Mouse (Mus musculus): Measurements from ENCODE around the gene Dus2.
"Not testable (repeated sequence)": the region's sequence is repeated elsewhere in the genome, so short reads cannot be mapped to it uniquely, and the experiment has no call there.

Dus2 gene

DNA sequence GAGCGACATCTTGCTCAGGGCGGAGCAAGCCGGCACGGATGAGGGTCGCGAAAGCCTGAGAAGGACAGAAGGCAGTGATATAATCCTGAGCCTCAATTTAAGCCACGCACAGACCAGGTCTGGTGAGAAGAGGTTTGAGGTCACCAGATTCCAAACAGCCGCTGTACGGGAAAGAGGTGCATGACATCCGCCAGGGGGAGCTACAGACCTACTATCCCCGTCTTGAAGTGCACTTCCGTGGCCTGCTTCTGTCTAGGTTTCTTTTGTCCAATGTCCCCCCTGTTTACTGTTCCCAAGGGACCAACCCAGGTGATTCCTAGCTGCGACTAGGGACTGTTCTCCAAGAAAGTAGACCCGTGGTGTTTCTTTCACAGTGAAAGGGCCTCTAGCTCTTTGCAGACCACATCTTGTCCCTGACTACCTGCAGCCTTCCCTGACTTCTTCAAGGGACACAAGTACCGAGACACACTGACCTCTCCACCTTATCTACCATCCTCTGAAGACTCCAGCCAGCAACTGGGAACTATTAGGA, at the start of gene Dus2:
Gene Dus2, plus strand, starts transcription at position 482 of the 532 bp plus-strand sequence.
- DNase-seq (ENCODE audit: low spot score in 2 of 2): peak; percentile 40 to 53

DNA sequence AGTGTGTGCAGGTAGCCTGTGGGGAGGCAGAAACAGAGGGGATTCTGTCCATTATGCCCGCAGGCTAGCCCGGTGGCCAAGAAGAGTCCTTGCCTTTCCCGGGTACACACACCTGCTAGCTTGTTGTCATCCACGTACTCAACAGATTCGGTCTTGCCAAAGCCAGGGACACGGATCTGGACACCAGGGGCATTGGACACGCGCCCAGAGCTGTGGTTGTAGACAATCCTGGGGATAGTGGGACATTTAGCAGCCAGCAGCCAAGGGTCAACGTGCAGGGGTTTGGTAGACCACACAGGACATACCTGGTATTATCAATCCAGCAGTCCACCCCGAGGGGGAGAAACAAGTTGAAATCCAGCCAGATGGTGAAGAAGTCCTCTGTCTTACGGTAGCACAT, 49.1 kb upstream of the Dus2 start:
- DNase-seq (ENCODE audit: low spot score in 2 of 2): no peak

DNA sequence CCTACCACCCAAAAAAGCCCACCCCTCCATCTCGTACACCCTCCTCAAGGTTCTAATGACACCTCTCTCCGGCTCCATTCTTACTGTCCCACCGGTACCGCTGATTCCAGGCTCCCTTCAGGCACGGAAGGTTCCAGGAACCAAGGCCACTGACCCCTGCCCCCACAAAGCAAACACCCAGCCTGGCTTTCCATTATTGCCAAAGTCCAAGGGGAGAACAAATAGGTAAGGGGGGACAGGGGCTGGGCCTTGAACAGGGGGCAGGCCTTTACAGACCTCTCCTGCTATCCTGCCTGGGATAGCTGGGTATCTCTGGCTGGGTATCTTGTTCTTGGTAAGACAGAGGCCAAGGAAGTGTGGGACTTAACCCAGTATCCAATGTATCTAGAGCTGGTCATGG, 48.6 kb upstream of the Dus2 start:
- no peak for DNase-seq (ENCODE audit: low spot score in 2 of 2)

DNA sequence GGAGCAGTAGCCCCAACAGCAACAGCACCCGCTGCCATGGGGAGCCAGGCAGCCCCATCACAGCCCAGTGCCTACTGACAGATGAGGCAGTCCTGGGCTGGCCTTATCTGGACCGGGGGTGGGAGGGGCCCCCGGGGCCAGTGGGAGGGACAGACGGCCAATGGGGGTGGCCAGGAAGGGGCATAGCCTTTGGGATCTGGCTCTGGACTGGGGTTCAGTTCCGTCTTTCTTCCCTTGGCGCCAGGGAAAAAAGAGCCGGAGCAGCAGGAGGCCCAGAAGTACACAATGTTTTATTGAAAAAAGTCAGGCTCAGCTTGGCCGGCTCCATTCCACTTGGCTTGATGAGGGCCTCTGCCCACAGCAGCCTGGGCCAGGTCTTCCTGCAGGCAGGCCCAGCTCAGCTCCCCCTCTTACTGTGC, 47.8 kb upstream of the Dus2 start, which contains the start of gene Lcat:
Gene Lcat, minus strand, starts transcription at position 62 of the 419 bp plus-strand sequence.
- no peak for DNase-seq (ENCODE audit: low spot score in 2 of 2)

DNA sequence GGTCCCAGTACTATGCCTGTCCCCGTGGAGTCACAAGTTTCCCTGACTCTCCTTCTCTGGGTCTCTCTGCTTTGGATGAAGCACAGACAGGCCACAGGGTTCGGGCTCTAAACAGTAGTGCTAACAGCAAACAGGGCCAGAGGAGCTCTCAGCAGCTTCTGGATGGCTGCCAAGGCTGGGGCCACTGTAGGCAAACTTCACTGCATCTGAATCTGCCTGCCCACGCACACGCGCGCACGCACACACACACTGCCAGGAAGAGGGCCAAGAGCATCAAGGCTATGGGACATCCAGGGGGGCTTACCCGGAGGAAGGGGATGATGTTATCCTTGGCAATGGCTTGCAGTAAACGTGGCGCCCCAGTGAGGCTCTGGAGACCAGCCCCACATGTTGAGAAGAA, 41.8 kb upstream of the Dus2 start:
- peak in 1 of 2 experiments; percentile 36 for DNase-seq (ENCODE audit: low spot score in 2 of 2)

DNA sequence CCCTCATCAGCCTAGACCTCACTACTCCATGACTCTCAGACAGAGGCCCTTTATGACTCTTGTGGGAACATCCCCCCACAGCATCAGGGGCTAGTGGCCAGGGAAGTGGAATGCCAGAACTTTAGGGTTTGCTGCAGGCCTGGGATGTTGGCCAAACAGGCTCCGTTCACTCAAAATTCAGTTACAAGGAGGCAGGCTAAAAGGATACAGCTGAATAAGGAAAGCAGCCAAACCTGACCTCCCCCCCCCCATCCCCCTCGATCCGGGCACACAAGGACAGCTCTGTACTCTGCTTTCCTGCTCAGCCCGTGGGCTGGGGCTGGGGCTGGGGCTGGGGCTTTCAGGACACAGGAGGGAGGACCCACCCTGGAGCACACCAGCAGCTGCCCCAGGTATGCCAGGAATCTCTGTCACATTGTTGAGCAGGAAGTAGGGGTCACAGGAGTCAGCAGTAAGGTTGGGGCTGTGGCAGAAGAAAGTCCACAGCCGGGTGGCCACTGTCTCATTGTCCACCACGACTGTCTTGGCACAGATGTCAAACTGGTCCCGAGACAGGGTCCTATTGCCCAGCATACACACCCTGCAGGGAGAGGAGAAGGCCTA, 40.0 kb upstream of the Dus2 start:
- no peak for DNase-seq (ENCODE audit: low spot score in 2 of 2)

DNA sequence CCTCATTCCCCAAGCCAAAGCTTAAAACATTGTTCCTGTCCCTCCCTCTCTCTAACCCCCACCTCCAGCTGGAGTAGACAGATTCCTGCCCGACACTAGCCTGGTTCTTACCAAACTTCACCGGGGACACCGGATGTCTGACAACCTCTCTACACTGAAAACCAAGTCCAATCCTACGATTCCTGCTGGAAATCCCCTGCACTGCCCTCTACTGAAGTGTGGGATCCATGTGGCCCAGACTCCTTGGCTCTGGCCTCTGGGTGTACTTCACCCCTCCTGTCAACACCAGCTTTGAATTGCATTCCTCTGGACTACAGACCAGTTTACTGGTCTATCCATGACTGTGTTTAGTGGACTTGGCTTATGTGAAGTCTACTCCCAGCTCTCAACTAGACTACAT, 34.6 kb upstream of the Dus2 start:
- DNase-seq (ENCODE audit: low spot score in 2 of 2): no peak

DNA sequence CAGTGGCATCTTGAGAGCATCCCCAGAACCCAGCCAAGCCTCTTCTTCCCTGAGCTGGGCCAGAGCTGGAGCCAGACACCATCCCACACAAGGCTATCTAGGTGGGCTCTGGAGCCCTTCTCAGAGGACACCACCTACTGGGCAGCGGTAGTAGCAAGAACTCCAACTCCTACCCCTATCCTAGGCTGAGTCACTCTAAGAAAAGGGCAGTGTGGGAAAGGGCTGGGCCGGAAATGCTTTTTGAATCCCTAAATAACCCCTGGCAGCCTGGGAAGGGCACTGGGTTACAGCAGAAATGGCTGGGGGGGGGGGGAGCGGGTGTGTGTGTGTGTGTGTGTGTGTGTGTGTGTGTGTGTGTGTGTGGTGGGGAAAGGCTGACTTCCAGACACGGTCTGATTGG, 33.3 kb upstream of the Dus2 start:
- DNase-seq (ENCODE audit: low spot score in 2 of 2): no peak

DNA sequence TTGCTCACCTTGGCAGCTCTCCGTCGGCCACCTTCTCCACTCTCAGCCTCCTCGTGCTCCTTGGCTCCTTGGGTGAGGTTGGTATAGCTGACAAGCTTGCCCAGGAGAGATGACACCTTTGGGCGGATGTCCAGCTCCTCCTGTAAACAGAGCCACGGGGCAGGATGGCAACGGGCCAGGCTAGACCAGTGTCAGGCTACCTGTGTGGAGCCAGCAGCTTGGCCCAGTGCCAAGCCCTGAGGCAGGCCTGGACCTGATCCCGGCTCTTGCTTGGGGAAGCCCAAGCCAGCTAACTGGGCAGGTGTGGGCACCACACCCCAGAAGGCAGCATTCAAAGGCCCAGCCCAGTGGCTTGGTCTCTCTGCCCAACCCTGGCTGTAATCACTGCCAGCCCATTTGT, 31.8 kb upstream of the Dus2 start:
- DNase-seq (ENCODE audit: low spot score in 2 of 2): no peak

DNA sequence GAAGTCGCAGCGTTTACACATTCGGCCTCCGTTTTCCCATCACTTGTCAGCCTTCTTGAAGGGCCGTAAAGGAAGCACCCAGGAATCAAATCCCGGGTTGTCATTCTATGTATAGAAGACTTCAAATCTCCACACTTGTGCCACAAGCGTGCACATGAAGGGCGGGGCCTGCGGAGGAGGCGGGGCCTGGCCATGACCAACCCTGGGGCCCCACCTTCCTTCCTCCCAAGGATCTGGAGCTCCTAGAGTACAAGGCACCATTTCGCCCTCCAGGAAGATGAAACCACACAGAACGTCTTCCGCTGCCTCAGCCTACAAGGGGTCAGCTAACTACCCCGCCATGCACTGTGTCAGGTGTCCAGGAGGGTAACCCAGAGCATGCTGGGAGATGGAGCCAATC, 30.0 kb upstream of the Dus2 start:
- no peak for DNase-seq (ENCODE audit: low spot score in 2 of 2)

DNA sequence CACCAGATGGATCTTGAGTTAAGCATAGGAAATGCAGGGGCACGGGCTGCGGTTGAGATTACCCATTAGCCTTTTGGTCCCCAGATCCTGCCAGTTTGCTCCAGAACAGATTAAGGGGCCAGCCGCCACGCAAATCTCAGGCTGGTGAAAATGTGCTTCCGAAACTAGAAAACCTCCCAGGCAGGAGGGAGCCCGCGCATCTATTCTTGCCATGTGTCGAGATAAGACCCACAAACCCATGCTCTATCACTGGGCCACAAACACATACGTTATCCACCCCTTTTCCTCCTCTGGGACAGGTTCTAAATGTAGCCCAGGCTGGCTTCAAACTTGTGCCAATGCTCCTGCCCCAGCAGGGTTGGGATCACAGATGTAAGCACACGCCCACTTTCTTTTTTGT, 29.6 kb upstream of the Dus2 start:
- no peak for DNase-seq (ENCODE audit: low spot score in 2 of 2)

DNA sequence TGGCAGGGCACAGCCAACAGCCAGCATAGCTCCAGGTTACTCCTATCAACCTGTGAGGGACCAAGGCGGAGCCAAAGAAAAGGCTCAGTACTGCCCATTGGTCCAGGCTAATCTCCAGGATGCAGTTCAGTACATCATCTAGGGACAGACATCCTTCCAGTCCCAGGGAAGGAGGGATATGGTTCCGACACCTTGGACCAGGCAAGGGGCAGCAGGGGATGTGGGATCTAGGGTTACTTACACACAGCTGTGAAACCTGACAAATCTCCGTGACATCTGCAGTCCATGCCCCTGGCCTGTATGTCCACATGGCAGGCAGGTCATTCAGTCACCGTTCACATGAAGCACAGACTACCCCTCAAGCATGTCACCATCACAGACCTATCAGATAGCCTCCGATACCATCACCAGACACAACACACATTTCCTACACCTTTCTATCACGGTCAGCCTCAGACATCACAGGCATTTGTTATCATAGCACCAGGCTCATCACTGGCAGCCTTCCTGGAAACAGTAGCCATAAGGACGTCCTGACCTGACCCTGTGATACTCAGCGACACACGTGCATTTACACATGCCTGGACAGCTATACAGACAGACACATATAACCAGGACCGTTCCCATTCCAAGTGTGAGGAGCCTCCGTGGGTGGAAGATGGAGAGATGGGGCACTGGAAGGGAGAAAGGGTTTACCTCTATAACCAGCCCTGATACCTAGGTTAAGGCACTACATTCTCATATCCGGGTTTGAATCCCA, 26.5 kb upstream of the Dus2 start:
- no peak for DNase-seq (ENCODE audit: low spot score in 2 of 2)

DNA sequence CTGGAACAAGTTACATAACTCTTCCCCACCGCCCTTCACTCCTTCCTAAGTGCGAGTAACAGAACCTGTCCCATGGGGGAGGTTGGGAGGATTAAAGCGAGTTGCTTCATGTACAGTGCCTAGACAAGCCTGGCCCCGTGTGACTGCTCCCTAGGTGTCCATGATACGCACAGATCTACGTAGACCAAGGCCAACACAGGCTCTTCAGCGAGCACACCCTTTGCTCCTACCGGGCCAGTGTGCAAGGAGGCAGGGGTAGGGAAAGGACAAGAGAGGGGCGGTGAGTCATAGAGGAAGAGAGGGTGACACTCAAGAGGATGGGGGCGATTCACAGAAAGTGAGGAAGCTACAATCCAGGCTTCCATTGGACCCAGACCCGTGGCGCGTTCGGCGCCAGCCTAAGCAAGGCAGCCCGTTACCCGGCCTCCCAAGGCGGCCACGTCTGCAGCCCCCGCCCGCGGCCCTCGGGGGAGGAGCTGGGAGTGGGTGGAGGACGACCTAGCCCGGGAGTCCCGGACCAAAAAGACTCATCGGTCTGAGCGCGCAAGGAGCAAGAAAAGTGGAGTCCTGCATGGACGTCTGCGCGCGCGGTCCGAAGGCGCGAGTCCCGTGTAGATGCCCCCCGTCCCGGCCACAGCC, 25.8 kb upstream of the Dus2 start:
- no peak for DNase-seq (ENCODE audit: low spot score in 2 of 2)

DNA sequence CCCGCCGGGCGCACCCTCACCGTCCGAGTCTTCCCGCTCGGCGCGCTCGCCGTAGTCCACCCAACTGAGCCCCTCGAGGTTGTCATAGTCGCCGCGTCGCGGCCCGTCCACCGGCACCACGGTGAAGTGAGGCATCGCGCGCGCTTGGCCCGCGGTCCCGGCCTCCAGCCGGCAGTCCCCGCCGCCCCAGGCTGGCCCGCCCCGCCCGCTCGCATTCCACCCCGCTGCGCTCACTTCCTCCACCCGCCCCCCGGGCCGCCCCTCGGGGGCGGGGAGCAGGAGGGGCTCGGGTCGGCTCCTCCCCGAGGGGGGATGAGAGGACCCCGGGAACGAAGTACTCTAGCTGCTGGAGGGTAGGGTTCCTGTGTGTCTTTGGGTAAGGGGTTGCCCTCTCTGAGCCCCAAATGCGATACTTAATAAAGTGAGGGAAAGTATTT, 25.2 kb upstream of the Dus2 start, which contains the start of gene Slc12a4:
Gene Slc12a4, minus strand, starts transcription at position 193 of the 437 bp plus-strand sequence.
- no peak for DNase-seq (ENCODE audit: low spot score in 2 of 2)

DNA sequence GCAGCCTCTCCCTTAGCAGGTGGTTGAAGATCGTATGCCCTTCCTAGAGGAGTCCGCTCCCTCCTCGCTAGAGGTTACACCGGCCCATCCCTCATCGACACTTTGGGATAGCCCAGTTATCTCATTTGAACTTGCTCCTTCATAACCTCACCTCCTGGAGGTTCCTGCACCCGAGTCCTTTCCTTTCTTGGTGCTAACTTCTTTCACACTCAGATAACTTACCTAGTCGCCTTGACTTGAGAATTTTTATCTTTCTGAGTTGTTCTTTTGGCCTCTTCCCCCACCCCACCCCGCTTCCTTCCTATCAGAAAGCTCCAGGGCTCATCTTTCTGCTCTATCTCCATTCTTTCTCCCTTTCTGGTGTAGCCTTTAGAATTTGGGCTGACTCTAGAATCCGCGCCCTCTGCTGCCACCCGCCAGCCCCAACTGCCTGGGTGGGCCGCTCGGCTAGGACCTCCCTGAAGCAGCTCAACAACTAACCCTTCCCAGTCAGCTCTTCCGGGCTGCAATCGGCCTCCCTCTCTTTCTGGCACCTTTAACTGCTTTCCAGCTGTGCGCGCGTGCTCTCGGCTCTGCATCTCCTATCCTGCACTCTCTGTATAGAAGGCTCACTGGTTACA, 24.3 kb upstream of the Dus2 start:
- no peak for DNase-seq (ENCODE audit: low spot score in 2 of 2)

DNA sequence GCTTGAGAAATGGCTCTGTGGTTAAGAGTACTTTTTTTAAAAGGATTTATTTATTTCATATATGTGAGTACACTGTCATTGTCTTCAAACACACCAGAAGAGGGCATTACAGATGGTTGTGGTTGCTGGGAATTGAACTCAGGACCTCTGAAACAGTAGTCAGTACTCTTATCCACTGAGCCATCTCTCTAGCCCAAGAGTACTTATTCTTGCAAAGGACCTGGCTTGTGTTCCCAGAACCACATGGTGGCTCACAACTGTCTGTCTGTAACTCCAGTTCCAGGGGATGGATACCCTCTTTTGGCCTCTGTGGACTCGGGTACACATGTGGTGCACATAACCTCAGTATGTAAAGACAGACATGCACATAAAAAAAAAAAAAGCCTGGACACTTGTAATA, 21.8 kb upstream of the Dus2 start:
- no peak for DNase-seq (ENCODE audit: low spot score in 2 of 2)

DNA sequence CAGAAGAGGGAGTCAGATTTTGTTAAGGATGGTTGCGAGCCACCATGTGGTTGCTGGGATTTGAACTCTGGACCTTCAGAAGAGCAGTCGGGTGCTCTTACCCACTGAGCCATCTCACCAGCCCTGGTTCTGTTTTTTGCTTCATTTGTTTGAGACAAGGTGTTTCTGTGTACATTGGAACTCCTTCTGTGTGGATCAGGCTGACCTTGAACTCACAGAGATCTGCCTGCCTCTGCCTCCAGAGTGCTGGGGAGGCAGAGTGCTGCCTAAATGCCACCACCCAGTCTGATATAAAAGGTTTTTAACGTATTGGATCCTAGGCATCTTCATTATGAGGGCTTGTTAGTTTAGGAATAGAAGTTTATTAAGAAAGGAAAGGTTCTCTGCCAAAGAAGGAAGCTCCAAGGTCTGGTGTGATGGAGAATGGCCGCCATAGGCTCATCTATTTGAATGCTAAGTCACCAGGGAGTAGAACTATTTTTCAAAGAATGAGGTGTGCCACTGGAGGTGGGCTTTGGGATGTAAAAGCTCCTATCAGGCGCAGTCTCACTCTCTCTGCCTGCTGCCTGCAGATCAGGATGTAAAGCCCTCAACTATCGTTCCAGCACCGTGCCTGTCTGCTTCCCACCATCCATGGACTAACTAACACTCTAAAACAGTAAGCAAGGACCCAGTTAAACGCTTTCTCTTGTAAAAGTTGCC, 20.0 kb upstream of the Dus2 start:
- no peak for DNase-seq (ENCODE audit: low spot score in 2 of 2)

DNA sequence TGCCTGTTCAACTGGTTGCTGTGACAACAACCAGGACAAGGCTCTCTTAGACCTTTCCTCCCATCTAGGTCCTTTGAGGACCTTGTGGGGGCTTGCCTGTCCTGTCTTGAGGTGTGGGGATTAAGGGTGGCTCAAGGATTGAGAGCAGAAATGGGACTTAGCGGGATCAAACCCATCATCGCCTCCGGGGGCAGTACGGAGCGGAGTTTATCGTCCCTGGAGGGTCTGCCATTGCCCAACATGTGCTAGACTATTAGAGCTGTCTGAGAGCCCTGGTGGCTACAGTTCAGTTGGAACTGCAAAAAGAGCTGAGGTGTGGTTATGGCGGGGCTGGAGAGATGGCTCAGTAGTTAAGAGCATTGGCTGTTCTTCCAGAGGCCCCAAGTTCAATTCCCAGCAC, 15.8 kb upstream of the Dus2 start:
- DNase-seq (ENCODE audit: low spot score in 2 of 2): no peak

DNA sequence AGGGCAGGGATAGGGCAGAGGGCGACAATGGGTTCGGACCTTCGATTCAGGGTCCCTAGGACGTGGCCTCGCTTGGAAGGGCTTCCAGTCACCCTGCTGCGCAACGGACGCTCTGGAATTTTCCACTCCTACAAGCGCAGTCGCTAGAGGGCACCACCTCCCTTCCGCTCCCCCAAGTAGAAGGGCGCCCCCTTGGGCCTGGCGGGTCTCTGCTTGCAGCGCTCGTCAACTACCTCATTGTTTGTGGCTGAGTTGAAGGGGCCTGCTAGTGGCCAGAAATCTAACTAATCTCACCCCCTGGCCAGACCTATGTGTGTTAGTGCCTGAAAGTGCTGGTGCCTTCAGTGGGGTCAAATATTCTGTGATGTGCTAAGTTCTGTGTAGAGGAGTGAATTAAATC, 11.8 kb upstream of the Dus2 start, which contains the start of gene Dpep3:
Gene Dpep3, minus strand, starts transcription at position 105 of the 400 bp plus-strand sequence.
- no peak for DNase-seq (ENCODE audit: low spot score in 2 of 2)

DNA sequence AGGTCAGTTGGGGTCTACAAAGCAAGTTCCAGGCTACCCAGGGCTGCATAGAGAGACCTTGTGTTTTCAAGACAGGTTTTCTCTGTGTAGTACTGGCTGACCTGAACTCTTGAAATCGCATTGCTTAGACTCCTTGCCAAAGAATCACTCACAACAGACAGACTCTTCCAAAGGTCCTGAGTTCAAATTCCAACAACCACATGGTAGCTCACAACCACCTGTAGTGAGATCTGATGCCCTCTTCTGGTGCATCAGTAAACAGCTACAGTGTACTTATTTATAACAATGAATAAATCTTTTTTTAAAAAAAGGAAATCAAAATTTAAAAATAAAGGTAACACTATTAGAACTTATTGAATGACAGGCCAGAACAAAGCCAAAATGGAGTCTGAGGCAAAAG, 10.0 kb upstream of the Dus2 start:
- no peak for DNase-seq (ENCODE audit: low spot score in 2 of 2)

DNA sequence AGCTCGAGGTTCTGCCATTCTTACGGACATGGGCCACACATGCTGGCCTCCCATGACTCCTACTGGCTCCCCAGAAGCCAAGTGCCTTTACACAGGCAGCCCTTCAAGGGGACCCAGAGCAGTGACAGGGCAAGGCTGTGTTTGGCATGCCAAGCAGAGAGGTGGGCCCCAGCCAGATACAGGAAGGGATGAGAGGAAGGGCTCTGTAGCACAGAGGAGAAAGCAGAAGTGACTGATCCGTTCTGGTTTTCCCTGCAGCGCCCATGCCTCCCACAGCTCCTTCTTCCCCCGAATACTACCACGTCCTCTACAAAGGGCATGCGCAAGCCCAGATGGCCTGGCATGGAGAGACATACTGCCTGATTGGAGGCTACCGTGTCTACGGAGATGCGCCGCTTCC, 7.7 kb upstream of the Dus2 start:
- not testable (repeated sequence) for DNase-seq (ENCODE audit: low spot score in 2 of 2)

DNA sequence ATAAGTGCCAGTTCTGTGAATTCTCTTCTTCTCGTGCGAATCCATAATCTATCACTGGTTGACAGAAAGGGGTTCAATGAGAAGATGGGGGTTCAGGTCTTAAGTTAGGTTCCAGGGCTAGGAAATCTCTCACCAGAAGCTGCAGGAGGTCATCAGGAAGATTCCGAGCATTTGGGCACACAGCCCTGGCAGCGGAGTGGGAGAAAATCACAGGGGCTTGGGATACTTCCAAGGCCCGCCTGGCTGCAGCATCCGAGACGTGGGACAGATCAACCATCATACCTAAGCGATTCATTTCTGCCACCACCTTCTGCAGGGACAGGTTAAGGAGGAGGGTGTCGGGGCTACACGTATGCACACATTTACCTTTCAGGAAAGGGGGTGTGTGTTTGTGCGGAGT, 2.6 kb upstream of the Dus2 start:
- no peak for DNase-seq (ENCODE audit: low spot score in 2 of 2)

All from frontal cortex, postnatal 25 days (tissue).